In genomic region chr9:64960117-64960977, GRCm38 (mm10) we compare ENCODE assay signal across 8 mouse cellular contexts. TPM values are rescaled to one million over a fixed set of nuclear protein-coding genes. Genes with fewer than 3 reads are reported as not detected.
DNase-seq lines count a peak whose midpoint lies in the region; ATAC-seq and TF ChIP-seq lines count a peak whose summit lies in the region.

TSS of gene Ints14 (plus strand) at chr9:64960905.

- H3K4me3 ChIP-seq in G1E (ENCODE audit: low read depth, low read length), result peak within 1 kb of the TSS; percentile 85
- peak within 1 kb of the TSS; percentile 68 for H3K4me3 ChIP-seq in forebrain, embryonic 16.5 days (replicated peaks; ENCODE audit: low read length)
- peak within 1 kb of the TSS; percentile 95 for H3K4me3 ChIP-seq in layer of hippocampus, adult 2 months
- peak within 1 kb of the TSS; percentile 71 for H3K4me3 ChIP-seq in lung, embryonic 14.5 days (ENCODE audit: low read depth, low read length)
- peak within 1 kb of the TSS; percentile 73 for H3K4me3 ChIP-seq in olfactory bulb, adult 2 months (ENCODE audit: insufficient read depth, low read depth, low read length)
- peak within 1 kb of the TSS; percentile 79 for H3K4me3 ChIP-seq in thymus, adult 2 months (ENCODE audit: control insufficient read depth, insufficient read depth, low read length)

- peak; percentile 53 for TF ChIP-seq CTCF in G1E (IDR thresholded peaks at IDR 0.05; ENCODE audit: low read depth, low read length)
- peak; percentile 88 for TF ChIP-seq CTCF in layer of hippocampus, adult 2 months (conservative IDR thresholded peaks at IDR 0.05)
- peak; percentile 87 for TF ChIP-seq CTCF in lung, embryonic 14.5 days (IDR thresholded peaks at IDR 0.05; ENCODE audit: low read depth)
- peak; percentile 82 for TF ChIP-seq CTCF in olfactory bulb, adult 2 months (IDR thresholded peaks at IDR 0.05; ENCODE audit: insufficient read depth, low read depth, low read length)
- peak; percentile 91 for TF ChIP-seq CTCF in thymus, adult 2 months (IDR thresholded peaks at IDR 0.05; ENCODE audit: borderline replicate concordance, control insufficient read depth, extremely low read depth, insufficient read depth, low read length, poor library complexity)

- DNase-seq in G1E (ENCODE audit: low spot score), result peak; percentile 92
- peak; percentile 93 to 97 for DNase-seq in cerebellum, adult 18-20 months
- DNase-seq in heart, postnatal 36 days, result peak; percentile 98
- DNase-seq in layer of hippocampus, adult 2 months (ENCODE audit: low spot score in 2 of 2), result peak; percentile 94 to 98
- DNase-seq in lung, embryonic 14.5 days, result peak; percentile 99
- DNase-seq in thymus, adult 2 months, result peak; percentile 97

- WGBS in forebrain, embryonic 16.5 days, result 5% methylated on average over 29 of the region's 29 CpGs
- WGBS in lung, embryonic 14.5 days, result 3% methylated on average over 29 of the region's 29 CpGs
- 7% methylated on average over 29 of the region's 29 CpGs for WGBS in olfactory bulb, adult 2 months
- WGBS in thymus, adult 2 months, result 13% methylated on average over 29 of the region's 29 CpGs

- H3K27me3 ChIP-seq in G1E (ENCODE audit: insufficient read depth, low read length), result no peaks in the 10 kb centered on the region
- no peaks in the 10 kb centered on the region for H3K27me3 ChIP-seq in forebrain, embryonic 16.5 days (replicated peaks; ENCODE audit: control insufficient read depth, insufficient read depth, low read length)
- no peaks in the 10 kb centered on the region for H3K27me3 ChIP-seq in lung, embryonic 14.5 days (ENCODE audit: insufficient read depth, low read length)
- H3K27me3 ChIP-seq in thymus, adult 2 months (ENCODE audit: control insufficient read depth, insufficient read depth, low read length), result no peaks in the 10 kb centered on the region

- intact Hi-C loops in heart, postnatal 36 days (cut with DNase I), result loop anchor here (2.0 kb wide), 2 partner anchors 182 to 620 kb away; partner anchors contain the start of gene Dis3l

- peak; percentile 76; the same call in 1 of the 2 replicates for TF ChIP-seq POLR2A in olfactory bulb, adult 2 months (IDR thresholded peaks at IDR 0.05; ENCODE audit: insufficient read depth, low read depth, low read length)
- TF ChIP-seq POLR2A in thymus, adult 2 months (IDR thresholded peaks at IDR 0.05; ENCODE audit: control insufficient read depth, extremely low read depth, insufficient read depth, low read length, poor library complexity), result peak; percentile 72; the same call in 1 of the 2 replicates

- no peaks in the 10 kb centered on the region for H3K9me3 ChIP-seq in G1E (replicated peaks)
- H3K9me3 ChIP-seq in forebrain, embryonic 16.5 days (ENCODE audit: control insufficient read depth, low read length), result no peaks in the 10 kb centered on the region
- H3K9me3 ChIP-seq in lung, embryonic 14.5 days (ENCODE audit: low read depth, low read length), result no peaks in the 10 kb centered on the region

- peaks cover 35% of the 10 kb centered on the region for H3K36me3 ChIP-seq in G1E (replicated peaks)
- peaks cover 7% of the 10 kb centered on the region for H3K36me3 ChIP-seq in forebrain, embryonic 16.5 days (ENCODE audit: control insufficient read depth, insufficient read depth)
- H3K36me3 ChIP-seq in lung, embryonic 14.5 days (ENCODE audit: insufficient read depth), result peaks cover 19% of the 10 kb centered on the region
- H3K36me3 ChIP-seq in thymus, adult 2 months (ENCODE audit: control insufficient read depth, insufficient read depth, low read length), result peaks cover 9% of the 10 kb centered on the region

- H3K4me1 ChIP-seq in G1E (ENCODE audit: insufficient read depth, low read depth, low read length), result peaks cover 31% of the 10 kb centered on the region
- peaks cover 14% of the 10 kb centered on the region for H3K4me1 ChIP-seq in forebrain, embryonic 16.5 days (replicated peaks; ENCODE audit: control insufficient read depth, insufficient read depth, low read length)
- H3K4me1 ChIP-seq in lung, embryonic 14.5 days (ENCODE audit: insufficient read depth), result 0 out of 2 replicates have a peak, but pooled peaks cover 5% of the 10 kb centered on the region
- peaks cover 5% of the 10 kb centered on the region for H3K4me1 ChIP-seq in olfactory bulb, adult 2 months (ENCODE audit: control insufficient read depth, insufficient read depth, low read length)
- peaks cover 6% of the 10 kb centered on the region for H3K4me1 ChIP-seq in thymus, adult 2 months (replicated peaks; ENCODE audit: control insufficient read depth, insufficient read depth, low read length)

- H3K4me2 ChIP-seq in forebrain, embryonic 16.5 days (ENCODE audit: low read length), result peak within 1 kb of the TSS; percentile 86
- H3K4me2 ChIP-seq in lung, embryonic 14.5 days, result peak within 1 kb of the TSS; percentile 84

- ATAC-seq in G1E (ENCODE audit: extremely low read depth, insufficient number of reproducible peaks, low FRiP score, poor library complexity, severe bottlenecking), result peak; percentile 91
- peak; percentile 99 for ATAC-seq in forebrain, embryonic 16.5 days
- ATAC-seq in lung, embryonic 14.5 days (ENCODE audit: insufficient read depth), result peak; percentile 98

- H3K27ac ChIP-seq in forebrain, embryonic 16.5 days (ENCODE audit: low read length), result peak within 1 kb of the TSS; percentile 73
- H3K27ac ChIP-seq in layer of hippocampus, adult 2 months, result peak within 1 kb of the TSS; percentile 95
- peak within 1 kb of the TSS; percentile 86 for H3K27ac ChIP-seq in lung, embryonic 14.5 days (ENCODE audit: low read depth)
- peak within 1 kb of the TSS; percentile 40; the same call in 1 of the 2 replicates for H3K27ac ChIP-seq in olfactory bulb, adult 2 months (ENCODE audit: insufficient read depth, low read depth, low read length)
- H3K27ac ChIP-seq in thymus, adult 2 months (ENCODE audit: control insufficient read depth, insufficient read depth, low read length), result peak within 1 kb of the TSS; percentile 19; the same call in 1 of the 2 replicates

- peak within 1 kb of the TSS; percentile 81 for H3K9ac ChIP-seq in forebrain, embryonic 16.5 days (replicated peaks; ENCODE audit: low read depth, low read length)
- H3K9ac ChIP-seq in lung, embryonic 14.5 days, result peak within 1 kb of the TSS; percentile 92

RNA-seq across cellular contexts. Expression of gene Ints14, which starts in this region (rescaled TPM):
- total RNA-seq in G1E (2014; fragmentation: Nextera tagmentation), result 46.3 and 50.1 TPM in 2 replicates
- total RNA-seq in G1E (2017), result 42.0 and 43.2 TPM in 2 replicates
- 36.4 and 42.7 TPM in 2 replicates for polyA plus RNA-seq in G1E (2012)
- polyA plus RNA-seq in forebrain, embryonic 16.5 days (2015; fragmentation: Nextera tagmentation; extraction: Ambion mirVana), result 43.2 and 48.1 TPM in 2 replicates
- 10 to 100 TPM; 15.9 to 16.0 TPM for total RNA-seq in heart, postnatal 36 days (2021)
- total RNA-seq in layer of hippocampus, adult 2 months (2021), result 10 to 100 TPM; 19.9 to 20.2 TPM
- polyA plus RNA-seq in lung, embryonic 14.5 days (2014; fragmentation: Nextera tagmentation; extraction: Ambion mirVana), result 64.1 and 66.0 TPM in 2 replicates
- not detected in 2 replicates for polyA plus RNA-seq in olfactory bulb, adult 2 months (2012; ENCODE audit: insufficient read depth, insufficient read length, low replicate concordance, missing spikeins)
- 24.0 and 28.3 TPM in 2 replicates for polyA plus RNA-seq in thymus, adult 2 months (2012; rRNA removed)

Comparison
In these comparisons a context has a peak if more than half of its experiments do, and no peak if none do; other contexts are left out.
1. Peak in every context shown above with its lines: DNase-seq, ATAC-seq, H3K4me3 ChIP-seq and H3K27ac ChIP-seq.
2. RNA of gene Ints14 (polyA plus RNA-seq): 64.1 to 66.0 TPM in lung, embryonic 14.5 days, 43.2 to 48.1 TPM in forebrain, embryonic 16.5 days, 36.4 to 42.7 TPM in G1E and 24.0 to 28.3 TPM in thymus, adult 2 months; not detected in olfactory bulb, adult 2 months; every median in the first group is over 10 times any median in the second.
3. H3K27ac ChIP-seq: peak in every context shown above with its lines; median percentile 95 in layer of hippocampus, adult 2 months; 86 in lung, embryonic 14.5 days; 73 in forebrain, embryonic 16.5 days; 40 in olfactory bulb, adult 2 months; 19 in thymus, adult 2 months.